Mouse (Mus musculus): ENCODE measurements around the gene Lyrm7.

The Lyrm7 gene

DNA sequence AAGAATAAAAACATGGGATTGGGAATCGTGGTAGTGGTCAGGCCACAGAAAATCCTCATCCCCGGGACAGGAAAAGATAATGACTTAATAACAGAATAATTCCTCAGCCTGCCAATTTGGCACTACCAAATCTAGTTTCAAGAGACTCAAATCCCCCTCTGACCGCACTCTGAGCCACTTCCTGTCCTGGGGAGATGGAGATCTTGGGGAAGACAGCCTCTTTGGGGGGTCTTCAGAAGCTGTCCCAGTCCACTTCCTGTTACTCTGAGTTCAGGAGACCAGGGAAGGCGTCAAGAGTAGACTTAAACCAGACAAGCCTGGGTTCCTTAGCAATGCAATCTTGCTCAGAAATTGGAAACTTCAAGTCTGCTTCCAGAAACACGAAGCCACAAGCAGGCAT is 15.8 kb downstream of the Lyrm7 start:
- no peak for DNase-seq

DNA sequence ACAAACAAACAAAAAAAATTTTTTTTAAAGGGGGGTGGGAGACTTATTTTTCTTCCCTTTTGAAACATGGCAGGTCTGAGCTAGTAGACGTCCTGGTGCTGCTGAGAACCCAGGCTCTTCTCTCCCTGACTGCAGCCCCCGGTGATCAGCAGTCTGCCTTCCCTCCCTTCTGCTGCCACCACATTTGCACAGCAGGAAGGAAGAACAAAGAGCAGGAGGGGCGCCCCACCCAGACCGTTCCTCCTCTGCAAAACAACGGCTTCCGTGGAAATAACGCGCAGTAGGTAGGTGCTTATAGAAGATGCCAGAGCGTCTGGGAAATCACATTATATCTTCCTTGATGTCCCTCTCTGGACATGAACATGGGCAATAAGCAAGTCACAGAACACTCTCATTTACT is 16.3 kb downstream of the Lyrm7 start:
- DNase-seq: no peak

DNA sequence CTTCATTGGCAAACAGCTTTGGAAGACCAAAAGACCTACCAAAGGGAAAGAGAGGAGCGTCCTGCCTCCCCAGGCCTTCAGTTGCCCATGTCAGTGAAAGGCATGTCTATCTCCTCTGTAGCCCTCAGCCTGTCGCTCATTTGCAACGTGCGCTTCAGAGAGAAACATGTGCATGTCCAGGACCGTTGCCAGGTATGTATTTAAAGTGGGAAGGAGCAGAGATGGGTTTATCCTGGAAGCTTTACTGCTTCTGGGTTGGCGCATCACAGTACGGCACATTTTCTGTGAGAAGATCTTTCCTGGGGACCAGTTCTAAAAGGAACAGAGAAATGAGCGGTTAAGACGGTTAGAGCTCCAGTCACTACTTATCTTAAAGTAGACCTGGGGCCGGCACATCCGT is 19.8 kb downstream of the Lyrm7 start:
- no peak for DNase-seq

DNA sequence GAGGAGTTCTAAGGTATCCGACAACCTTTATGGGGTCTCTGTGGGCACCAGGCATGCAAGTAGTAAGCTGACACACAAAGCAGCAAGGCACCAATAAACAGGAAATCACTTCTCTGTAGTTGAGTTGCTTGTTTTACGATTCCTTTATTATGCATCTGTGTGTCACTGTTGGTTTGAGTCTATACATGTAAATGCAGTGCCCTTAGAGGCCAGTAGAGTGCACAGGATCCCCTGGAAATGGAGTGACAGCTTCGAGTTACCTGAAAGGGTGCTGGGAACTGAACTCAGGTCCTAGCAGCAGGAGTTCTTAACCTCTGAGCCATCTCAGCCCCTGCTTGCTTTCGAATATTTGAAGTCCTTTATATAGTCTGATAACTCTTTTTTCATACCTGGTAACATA is 21.0 kb downstream of the Lyrm7 start:
- no peak for DNase-seq

DNA sequence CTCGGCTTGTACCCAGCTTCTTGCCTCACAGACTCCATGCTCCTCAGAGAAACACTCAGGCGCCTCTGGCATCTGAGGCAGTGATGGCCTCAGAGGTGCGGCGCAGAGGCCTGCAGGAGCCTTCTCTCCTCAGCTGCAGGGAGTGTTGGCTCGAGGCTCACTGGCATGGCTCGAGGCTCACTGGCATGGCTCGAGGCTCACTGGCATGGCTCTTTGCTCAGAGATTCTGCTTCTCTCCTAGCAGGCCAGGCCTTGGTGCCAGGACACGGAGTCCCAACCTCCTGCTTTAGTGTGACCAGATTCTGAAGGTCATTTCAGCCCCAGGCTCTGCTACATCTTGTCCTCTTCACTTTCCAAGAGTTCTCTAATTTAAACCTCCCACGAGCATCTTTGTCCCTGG is 24.6 kb downstream of the Lyrm7 start:
- DNase-seq: no peak

DNA sequence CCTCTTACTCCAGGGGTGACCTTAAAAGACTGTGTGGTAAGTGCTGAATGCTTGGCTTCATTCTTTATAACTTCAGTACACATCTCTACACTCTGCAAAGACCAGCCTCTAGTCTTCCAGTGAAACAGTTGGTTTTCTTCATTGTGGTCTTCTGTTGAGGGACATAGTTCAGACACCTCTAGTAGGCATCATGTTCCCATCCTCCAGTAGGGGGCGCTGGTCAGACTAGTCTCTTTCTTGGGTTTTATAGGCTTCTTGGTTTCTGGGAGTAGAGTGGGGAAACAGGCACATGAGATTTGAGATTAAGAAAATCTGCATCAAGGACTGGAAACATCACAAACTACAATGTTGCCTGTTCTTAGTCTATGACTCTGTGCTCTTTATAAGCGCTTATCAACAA is 26.1 kb downstream of the Lyrm7 start:
- DNase-seq: no peak

DNA sequence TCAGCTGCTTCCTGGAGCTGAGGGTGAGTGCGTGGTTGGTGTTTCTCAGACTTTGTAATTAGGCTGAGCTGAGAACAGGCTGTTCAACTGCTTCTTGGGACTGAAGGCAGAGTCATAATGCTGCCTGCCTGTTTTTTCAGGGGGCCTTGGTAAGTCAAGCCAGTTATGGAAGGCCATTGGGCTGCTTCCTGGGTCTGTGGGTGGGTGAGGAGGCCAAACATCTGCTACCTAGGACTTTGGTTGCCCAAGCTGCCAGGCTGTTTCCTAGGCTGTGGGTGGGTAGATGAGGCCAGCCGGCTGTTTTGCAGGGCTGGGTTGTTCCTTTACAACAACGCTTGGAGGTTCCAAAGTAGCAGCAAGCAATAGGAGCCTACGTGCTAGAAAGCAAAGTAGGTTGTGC is 26.9 kb downstream of the Lyrm7 start:
- peak; percentile 93 for DNase-seq

DNA sequence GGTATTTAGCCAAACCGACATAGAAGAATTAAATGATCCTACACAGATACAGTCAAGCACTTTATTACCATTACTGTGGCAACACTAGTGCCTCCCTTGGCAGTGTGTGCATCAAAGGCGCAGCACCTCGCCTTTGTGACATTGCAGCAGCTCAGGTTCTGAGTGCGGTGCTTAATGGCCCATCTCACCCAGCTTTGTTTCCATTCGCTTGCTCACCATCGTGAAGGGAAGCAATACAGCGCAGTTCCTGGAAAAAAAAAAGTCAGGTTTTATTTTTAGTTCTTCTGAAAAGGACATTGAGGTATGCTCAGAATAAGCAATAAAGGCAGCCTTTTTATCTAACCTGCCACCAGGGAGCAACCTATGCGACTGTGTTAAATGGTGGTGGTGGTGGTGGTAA is 33.9 kb downstream of the Lyrm7 start:
- no peak for DNase-seq

DNA sequence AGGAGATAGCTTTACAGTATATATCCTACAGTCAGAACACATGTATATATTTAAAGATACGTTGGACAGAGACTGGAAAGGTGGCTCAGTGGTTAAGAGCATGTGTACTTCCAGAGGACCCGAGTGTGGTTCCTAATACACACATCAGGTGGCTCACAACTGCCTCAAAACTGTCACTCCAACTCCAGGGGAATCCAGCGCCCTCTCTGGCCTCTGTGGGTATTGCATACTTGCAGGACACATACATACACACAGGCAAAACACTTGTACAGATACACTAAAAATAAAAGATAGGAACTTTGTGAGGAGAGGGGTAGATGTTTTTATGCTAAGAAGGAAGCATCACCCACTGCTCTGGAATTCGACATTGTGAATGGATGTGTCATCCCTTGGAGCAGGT is 34.9 kb downstream of the Lyrm7 start:
- no peak for DNase-seq

DNA sequence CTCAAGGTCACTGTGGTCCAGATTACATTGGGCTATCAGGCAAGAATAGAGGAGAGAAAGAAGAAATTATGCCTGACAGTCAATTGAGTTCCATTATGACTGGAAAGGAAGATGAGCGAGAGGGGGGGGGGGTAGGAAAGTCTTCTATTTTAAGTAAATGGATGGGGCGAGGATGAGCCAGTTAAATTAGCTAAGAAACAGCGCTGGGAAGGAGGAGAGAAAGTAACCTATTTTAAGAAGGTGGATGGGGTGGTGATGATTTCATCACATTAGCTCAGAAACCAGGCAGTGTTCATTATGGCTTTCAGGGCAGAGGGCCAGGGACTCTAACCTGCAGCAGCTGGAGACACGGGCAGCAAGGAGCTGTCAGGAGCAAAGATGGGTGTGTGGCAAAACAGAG is 37.2 kb downstream of the Lyrm7 start:
- peak; percentile 55 for DNase-seq

DNA sequence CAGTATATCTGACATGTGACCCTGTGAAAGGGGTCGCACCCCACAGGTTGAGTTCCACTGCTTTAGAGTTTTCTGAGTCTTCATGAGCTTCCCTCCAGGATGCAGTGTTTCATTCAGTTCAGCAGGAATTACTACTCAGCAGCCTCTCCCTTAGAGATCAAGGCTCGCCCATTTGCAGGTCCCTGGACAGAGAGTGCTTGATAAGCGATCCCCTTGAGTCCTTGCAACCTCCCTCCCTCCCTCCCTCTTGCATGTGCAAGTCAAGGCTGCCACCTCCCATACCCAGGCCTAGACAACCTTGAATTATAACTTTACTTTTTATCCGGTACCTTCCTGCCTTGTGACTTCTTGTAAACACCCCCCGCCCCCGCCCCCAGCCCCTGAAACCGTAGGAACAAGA is 41.2 kb downstream of the Lyrm7 start:
- DNase-seq: no peak

DNA sequence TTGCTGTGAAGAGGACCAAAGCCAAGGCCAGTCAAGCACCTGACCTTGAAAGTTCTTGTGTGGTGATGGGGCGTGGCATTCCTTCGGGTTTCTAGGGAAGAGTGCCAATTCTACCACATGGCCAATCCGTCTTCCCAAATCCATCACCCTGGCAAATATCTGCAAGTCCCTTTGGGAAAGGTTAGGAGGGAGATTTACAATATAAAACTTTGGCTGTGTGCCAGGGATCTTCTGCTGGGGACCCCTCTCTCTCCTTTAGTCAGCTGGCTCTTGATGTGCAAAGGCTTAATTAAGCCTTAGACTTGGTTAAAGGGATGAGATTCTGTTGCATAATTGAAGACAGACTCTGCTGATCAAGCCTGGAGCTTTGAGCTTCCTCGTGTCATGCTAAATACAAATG is 43.3 kb downstream of the Lyrm7 start:
- DNase-seq: no peak

DNA sequence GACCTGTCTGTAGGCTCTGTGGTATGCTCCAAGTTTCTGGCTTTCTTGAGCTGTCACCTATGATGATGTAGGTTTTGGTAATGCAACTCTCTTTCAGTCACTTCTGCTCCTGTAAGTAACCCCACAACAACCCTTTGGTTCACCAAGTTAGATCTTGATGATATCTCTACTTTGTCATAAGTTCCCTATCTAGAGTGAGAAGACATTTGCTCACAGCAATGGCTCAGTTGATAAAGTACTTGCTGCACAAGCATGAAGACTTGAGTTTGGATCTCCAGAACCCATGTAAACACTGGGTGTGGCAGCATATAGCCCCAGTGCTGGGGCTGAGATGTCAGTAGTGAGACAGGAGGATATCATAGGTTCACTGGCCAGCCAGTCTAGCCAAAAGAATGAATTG is 45.1 kb downstream of the Lyrm7 start:
- DNase-seq: no peak

DNA sequence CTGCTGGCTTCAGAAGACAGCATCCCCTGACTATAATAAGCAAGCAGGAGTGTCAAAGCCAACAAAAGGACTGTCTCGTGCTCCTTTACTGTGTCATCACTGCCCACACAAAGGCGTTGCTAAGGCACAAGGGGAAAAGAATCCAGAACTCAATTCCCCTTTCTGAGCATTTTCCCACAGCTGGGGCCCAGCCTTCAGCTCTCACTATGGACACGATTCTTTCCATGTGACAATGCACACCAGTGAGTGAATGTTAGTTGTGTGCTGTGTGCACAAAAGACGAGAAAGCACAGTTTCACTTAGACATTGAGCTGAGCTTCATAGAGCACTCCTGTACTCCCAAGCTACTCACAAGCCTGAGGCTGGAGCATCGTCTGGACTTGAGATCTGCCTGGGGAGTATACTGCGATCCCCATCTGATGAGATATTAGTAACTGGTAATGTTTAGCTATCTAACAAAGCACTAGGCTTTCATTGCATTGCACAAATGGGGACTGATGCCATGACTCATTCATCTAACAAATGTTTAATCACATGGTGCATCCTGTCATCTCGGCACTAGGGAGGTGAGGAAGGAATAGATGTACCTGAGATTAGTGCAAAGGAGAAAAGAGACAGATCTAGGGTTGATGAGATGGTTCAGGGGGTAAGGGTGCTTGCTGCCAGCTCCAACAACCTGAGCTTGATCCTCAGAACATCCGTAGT is 47.8 kb downstream of the Lyrm7 start:
- DNase-seq: peak; percentile 57

DNA sequence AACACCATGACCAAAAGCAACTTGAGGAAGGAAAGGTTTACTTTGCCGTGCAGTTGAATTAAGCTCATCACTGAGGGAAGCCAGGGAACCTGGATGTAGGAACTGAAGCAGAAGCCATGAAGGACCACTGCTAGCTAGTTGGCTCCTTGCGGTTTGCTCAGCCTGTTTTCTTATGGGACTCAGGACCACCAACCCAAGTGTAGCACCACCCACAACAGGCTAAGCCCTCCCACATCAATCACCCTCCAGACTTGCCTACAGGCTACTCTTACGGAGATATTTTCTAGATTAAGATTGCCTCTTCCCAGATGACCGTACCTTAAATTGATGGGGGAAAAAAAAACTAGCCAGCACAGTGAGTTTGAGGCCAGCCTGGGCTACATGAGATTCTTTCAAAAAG is 48.4 kb downstream of the Lyrm7 start:
- DNase-seq: no peak

DNA sequence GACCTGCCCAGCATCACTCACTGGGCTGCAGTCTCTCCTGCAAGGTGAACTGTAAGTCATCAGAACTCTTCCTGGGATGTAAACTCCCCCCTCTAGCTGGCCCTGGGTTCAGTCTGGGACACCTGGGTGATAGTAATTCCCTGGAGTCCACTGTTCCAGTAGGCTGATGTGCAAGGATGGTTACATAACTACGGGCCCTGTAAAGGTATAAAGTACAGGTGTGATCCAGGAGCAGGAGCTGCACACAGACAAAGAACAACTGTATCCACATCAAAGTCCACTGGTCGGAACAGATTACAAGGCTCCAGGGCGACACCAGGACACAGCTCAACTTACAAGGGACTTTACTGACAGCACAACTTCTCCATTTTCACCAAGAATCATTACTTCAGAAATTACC is 49.7 kb downstream of the Lyrm7 start:
- no peak for DNase-seq

DNA sequence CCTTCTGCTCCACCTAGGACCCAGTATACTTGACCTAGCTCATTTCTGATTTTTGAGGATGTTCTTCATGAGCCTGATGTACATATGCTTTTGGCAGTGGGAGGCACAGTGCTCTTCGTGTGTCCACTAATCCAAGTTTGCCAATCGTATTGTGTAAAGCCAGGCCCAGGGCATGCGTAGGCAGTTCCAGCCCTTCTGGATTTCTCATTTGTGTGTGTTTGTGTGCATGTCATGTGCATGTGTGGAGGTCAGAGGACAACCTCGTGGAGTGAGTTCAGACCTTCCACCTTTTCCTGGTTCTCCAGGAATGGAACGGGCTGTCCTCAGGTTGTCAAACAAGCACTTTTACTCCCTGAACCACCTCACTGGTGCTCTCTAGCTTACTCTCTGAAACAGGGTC is 51.1 kb downstream of the Lyrm7 start:
- no peak for DNase-seq

DNA sequence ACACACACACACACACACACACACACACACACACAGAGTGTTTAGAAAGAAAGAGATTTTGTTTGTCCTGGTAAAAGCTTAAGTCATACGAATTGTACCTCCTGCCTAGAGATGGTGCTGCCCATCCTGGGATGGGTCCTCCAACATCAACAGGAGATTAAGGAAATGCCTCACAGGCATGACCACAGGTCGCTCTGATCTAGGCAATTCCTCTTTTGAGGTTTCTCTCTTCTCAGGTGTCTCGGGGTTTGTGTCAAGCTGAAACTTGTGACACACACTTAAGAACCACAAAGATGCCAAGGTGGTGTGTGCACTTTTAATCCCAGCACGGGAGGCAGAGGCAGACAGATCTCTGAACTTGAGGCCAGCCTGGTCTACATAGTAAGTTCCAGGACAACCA is 52.5 kb downstream of the Lyrm7 start:
- DNase-seq: no peak

DNA sequence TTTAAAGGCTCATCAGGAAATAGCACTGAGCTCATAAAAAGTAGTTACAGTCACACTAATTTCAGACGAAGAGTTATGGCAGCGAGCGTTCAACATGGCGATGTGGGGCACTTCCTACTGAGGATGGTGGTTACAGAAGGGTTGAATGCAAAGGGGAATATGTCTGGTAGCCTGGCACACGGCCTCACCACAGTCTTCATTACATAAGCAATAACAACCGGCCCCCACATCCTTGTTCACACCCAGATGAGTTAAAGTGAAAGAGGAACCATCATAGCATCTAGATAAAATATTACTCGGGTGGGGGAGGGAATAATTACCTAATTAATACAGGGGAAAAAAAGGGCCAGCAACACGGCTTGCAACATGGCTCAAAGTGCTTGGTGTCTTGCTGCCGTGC is 53.0 kb downstream of the Lyrm7 start:
- DNase-seq: no peak

DNA sequence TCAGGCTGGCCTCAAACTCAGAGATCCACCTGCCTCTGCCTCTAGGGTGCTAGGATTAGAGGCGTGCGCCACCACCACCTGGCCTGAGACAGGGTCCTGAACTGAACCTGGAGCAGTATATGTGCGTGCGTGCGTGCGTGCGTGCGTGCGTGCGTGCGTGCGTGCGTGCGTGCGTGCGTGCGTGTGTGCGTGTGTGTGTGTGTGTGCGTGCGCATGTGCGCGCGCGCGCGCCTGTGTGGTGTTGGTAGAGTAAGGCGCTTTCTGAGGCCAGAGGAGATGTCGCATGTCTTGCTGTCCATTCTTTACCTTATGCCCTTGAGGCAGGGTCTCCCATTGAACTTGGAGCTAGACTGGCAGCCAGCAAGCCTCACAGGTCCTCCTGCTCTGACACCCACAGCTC is 53.8 kb downstream of the Lyrm7 start:
- DNase-seq: no peak

DNA sequence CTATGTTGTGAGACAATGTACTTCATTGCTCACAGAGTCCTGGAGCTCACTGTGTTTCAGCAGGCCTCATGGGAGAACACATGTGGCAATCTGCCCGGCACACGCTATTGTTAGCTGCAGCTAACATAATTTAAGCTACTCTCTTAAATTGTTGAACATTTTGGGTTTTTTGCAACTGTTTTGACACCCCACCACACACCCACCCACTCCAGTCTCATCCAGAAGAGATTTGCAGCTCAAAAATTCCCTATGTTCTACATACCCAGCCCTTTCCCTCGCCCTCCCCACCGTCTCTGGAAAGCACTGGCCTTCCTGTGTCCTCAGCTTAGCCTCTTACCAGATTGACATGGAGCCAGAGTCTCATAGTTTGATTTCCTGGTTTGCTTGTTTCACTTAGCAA is 55.5 kb downstream of the Lyrm7 start:
- DNase-seq: peak; percentile 90

DNA sequence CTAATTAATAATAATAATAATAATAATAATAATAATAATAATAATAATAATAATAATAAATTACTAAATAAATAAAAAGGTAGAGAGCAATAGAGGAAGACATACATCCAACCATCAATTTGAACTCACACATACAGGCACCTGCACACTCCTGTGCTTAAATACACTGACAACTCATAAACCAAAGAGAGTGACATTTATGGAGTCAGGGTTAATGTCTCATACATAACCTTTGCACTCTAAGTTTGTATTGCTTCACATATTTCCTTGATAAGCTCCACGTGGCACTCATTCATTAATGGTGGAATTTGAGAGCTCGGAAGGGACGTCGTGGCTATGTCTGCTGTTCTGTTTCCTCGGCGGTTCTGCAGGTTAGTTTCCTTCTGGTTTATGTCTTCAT is 58.1 kb downstream of the Lyrm7 start:
- no peak for DNase-seq

DNA sequence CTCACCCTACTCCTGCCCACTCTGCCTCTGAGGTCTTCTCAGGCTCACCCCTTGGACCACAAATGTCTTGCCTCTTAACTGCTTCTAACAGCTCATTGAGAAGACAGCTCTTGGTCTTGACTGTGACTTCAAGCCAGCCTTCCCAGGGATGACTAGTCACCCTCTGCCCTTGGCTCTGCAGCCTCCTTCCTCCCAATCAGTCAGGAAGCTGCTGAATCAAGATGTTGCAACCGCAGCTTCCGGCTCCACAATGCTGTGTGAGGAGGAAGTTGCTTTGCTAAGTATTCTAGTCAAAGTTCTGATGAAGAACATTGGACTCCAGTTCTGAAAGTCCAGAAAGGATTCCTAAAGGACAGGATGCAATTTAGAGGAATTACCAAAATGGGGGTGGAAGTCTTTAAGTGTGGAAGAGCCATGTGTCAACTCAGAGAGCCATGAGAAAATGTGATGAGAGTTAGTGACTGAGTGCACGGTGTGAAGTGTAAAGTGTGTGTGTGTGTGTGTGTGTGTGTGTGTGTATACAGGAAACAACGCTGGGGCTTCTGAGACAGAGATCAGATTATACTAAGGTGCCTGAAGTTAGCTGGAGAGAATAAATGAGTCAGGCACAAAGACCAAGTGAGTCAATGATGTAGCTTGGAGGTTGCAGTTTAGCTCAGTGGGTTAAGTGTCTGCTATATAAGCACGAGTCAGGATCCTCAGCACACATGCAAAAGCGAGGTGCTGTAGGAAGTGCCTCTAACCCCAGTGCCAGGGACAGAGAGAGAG is 58.7 kb downstream of the Lyrm7 start:
- DNase-seq: no peak

DNA sequence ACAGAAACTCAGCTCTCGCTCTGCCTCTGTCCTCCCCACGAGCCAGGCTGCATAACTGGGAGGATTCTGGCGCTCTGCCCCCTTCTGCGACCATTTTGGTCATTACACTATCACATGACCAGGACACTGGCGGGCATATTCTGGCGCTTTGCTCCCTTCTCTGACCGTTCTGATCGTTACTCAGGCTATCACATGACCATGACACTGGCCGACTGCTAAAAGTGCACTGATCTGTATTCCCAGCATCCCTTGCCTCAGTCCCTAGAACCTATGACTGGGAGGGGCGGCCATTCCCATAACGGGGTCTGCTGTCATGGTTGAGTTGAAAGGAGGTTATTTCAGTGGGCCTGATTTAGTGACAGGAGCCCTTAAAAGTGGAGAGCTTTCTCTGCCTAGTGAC is 64.2 kb downstream of the Lyrm7 start:
- DNase-seq: no peak

DNA sequence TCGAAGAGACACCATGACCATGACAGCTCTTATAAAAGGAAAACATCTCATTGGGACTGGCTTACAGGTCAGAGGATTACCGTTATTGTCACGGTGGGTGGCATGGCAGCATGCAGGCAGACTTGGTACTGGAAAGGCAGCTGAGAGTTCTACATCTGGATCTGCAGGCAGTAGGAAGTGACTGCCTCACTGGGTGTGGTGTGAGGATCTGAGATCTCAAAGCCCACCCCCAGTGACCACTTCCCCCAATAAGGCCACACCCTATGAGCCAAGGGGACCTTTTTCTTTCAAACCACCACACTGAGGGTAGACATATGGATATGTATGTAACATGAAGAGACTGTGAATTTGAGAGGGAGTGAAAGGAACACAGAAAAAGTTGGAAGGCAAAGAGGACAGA is 66.0 kb downstream of the Lyrm7 start:
- no peak for DNase-seq

Data from right cerebral cortex, adult 18-20 months (tissue).